Mouse (Mus musculus): Measurements from ENCODE around the gene Tgm3. TPM values are rescaled to one million over a fixed set of nuclear protein-coding genes. Genes with fewer than 3 reads are reported as not detected.

Gene Tgm3
- polyA plus RNA-seq, 1 experiment = not detected

- H3K36me3 ChIP-seq (ENCODE audit: control insufficient read depth, insufficient read depth) = no peaks in the 10 kb centered on the region
- H3K4me2 ChIP-seq (ENCODE audit: low read depth) = no peak overlapping the region
- no peak overlapping the region for H3K4me3 ChIP-seq
- peaks cover 9% of the 10 kb centered on the region for H3K27me3 ChIP-seq (ENCODE audit: control insufficient read depth, insufficient read depth, insufficient read length)
- H3ac ChIP-seq (ENCODE audit: control insufficient read depth, insufficient read length) = no peak overlapping the region
- H3K79me2 ChIP-seq (ENCODE audit: control insufficient read depth, insufficient read depth) = no peaks in the 10 kb centered on the region
- no peak for TF ChIP-seq TCF3 (IDR thresholded peaks at IDR 0.05; ENCODE audit: insufficient read length, low read depth)
- no peak for TF ChIP-seq CEBPB (IDR thresholded peaks at IDR 0.05; ENCODE audit: insufficient read depth, poor library complexity, severe bottlenecking)
- no peak for TF ChIP-seq MYOG (IDR thresholded peaks at IDR 0.05; ENCODE audit: control insufficient read depth in 1 of 3, insufficient read depth in 1 of 3, insufficient read length in 2 of 3, low read depth in 2 of 3)
These were observed 13.7 kb upstream of the Tgm3 start for GRCm38 (mm10) chr2:129998476-129998875.

GRCm38 (mm10) chr2:129999296-129999695 lies 12.9 kb upstream of the Tgm3 start:
- Histone ChIP-seq H3K4me2 (ENCODE audit: low read depth) (no peak overlapping the region), H3K27me3 (ENCODE audit: control insufficient read depth, insufficient read depth, insufficient read length) (peaks cover 13% of the 10 kb centered on the region), H3K36me3 (ENCODE audit: control insufficient read depth, insufficient read depth) (no peaks in the 10 kb centered on the region), H3K4me3 (no peak overlapping the region), H3K79me2 (ENCODE audit: control insufficient read depth, insufficient read depth) (no peaks in the 10 kb centered on the region), H3ac (ENCODE audit: control insufficient read depth, insufficient read length) (no peak overlapping the region)
- no peak for TF ChIP-seq USF1 (IDR thresholded peaks at IDR 0.05; ENCODE audit: low read depth)
- no peak for TF ChIP-seq MAX (IDR thresholded peaks at IDR 0.05; ENCODE audit: low read depth)
- no peak for TF ChIP-seq MYOD1 (IDR thresholded peaks at IDR 0.05; ENCODE audit: control insufficient read depth in 1 of 3, insufficient read length in 2 of 3, low read depth in 2 of 3)
- no peak for TF ChIP-seq POLR2AphosphoS2 (IDR thresholded peaks at IDR 0.05; ENCODE audit: insufficient read length, low read depth)
- no peak for TF ChIP-seq POLR2A (IDR thresholded peaks at IDR 0.05; ENCODE audit: insufficient read length, low read depth)
- no peak for TF ChIP-seq SRF (IDR thresholded peaks at IDR 0.05; ENCODE audit: control insufficient read depth, insufficient read length, low read depth)
- TF ChIP-seq CEBPB (IDR thresholded peaks at IDR 0.05; ENCODE audit: insufficient read depth, poor library complexity, severe bottlenecking) = no peak
- TF ChIP-seq MYOG (IDR thresholded peaks at IDR 0.05; ENCODE audit: control insufficient read depth in 1 of 3, insufficient read depth in 1 of 3, insufficient read length in 2 of 3, low read depth in 2 of 3) = no peak
- TF ChIP-seq TCF3 (IDR thresholded peaks at IDR 0.05; ENCODE audit: insufficient read length, low read depth) = no peak
- no peak for TF ChIP-seq E2F4 (IDR thresholded peaks at IDR 0.05; ENCODE audit: insufficient read depth)
- TF ChIP-seq TCF12 (IDR thresholded peaks at IDR 0.05; ENCODE audit: insufficient read depth, poor library complexity, severe bottlenecking) = no peak
- no peak for TF ChIP-seq REST (IDR thresholded peaks at IDR 0.05; ENCODE audit: insufficient read depth, insufficient read length)

- H3K4me3 ChIP-seq = no peak overlapping the region
- no peaks in the 10 kb centered on the region for H3K36me3 ChIP-seq (ENCODE audit: control insufficient read depth, insufficient read depth)
- H3ac ChIP-seq (ENCODE audit: control insufficient read depth, insufficient read length) = no peak overlapping the region
- no peak overlapping the region for H3K4me2 ChIP-seq (ENCODE audit: low read depth)
- no peak for TF ChIP-seq MYOD1 (IDR thresholded peaks at IDR 0.05; ENCODE audit: control insufficient read depth in 1 of 3, insufficient read length in 2 of 3, low read depth in 2 of 3)
- TF ChIP-seq POLR2A (IDR thresholded peaks at IDR 0.05; ENCODE audit: insufficient read length, low read depth) = no peak
- TF ChIP-seq MAX (IDR thresholded peaks at IDR 0.05; ENCODE audit: low read depth) = no peak
- no peak for TF ChIP-seq MYOG (IDR thresholded peaks at IDR 0.05; ENCODE audit: control insufficient read depth in 1 of 3, insufficient read depth in 1 of 3, insufficient read length in 2 of 3, low read depth in 2 of 3)
- no peak for TF ChIP-seq TCF12 (IDR thresholded peaks at IDR 0.05; ENCODE audit: insufficient read depth, poor library complexity, severe bottlenecking)
- TF ChIP-seq USF1 (IDR thresholded peaks at IDR 0.05; ENCODE audit: low read depth) = no peak
- TF ChIP-seq SRF (IDR thresholded peaks at IDR 0.05; ENCODE audit: control insufficient read depth, insufficient read length, low read depth) = no peak
- H3K79me2 ChIP-seq (ENCODE audit: control insufficient read depth, insufficient read depth) = no peaks in the 10 kb centered on the region
- H3K27me3 ChIP-seq (ENCODE audit: control insufficient read depth, insufficient read depth, insufficient read length) = peaks cover 13% of the 10 kb centered on the region
These were observed 11.5 kb upstream of the Tgm3 start for GRCm38 (mm10) chr2:130000601-130001000.

GRCm38 (mm10) chr2:130004046-130004445 lies 8.1 kb upstream of the Tgm3 start:
- Histone ChIP-seq H3K4me2 (ENCODE audit: low read depth) (no peak overlapping the region), H3K79me2 (ENCODE audit: control insufficient read depth, insufficient read depth) (no peaks in the 10 kb centered on the region), H3ac (ENCODE audit: control insufficient read depth, insufficient read length) (no peak overlapping the region), H3K27me3 (ENCODE audit: control insufficient read depth, insufficient read depth, insufficient read length) (peaks cover 13% of the 10 kb centered on the region), H3K4me3 (no peak overlapping the region), H3K36me3 (ENCODE audit: control insufficient read depth, insufficient read depth) (no peaks in the 10 kb centered on the region)
- TF ChIP-seq CEBPB (IDR thresholded peaks at IDR 0.05; ENCODE audit: insufficient read depth, poor library complexity, severe bottlenecking) (no peak), SRF (IDR thresholded peaks at IDR 0.05; ENCODE audit: control insufficient read depth, insufficient read length, low read depth) (no peak), MYOG (IDR thresholded peaks at IDR 0.05; ENCODE audit: control insufficient read depth in 1 of 3, insufficient read depth in 1 of 3, insufficient read length in 2 of 3, low read depth in 2 of 3) (no peak), TCF12 (IDR thresholded peaks at IDR 0.05; ENCODE audit: insufficient read depth, poor library complexity, severe bottlenecking) (no peak), TCF3 (IDR thresholded peaks at IDR 0.05; ENCODE audit: insufficient read length, low read depth) (no peak), USF1 (IDR thresholded peaks at IDR 0.05; ENCODE audit: low read depth) (no peak), POLR2AphosphoS2 (IDR thresholded peaks at IDR 0.05; ENCODE audit: insufficient read length, low read depth) (no peak), POLR2A (IDR thresholded peaks at IDR 0.05; ENCODE audit: insufficient read length, low read depth) (no peak)

GRCm38 (mm10) chr2:130009371-130009770 lies 2.8 kb upstream of the Tgm3 start:
- Histone ChIP-seq H3K4me2 (ENCODE audit: low read depth) (no peak overlapping the region), H3K79me2 (ENCODE audit: control insufficient read depth, insufficient read depth) (no peaks in the 10 kb centered on the region), H3ac (ENCODE audit: control insufficient read depth, insufficient read length) (no peak overlapping the region), H3K27me3 (ENCODE audit: control insufficient read depth, insufficient read depth, insufficient read length) (peaks cover 6% of the 10 kb centered on the region), H3K36me3 (ENCODE audit: control insufficient read depth, insufficient read depth) (no peaks in the 10 kb centered on the region), H3K4me3 (no peak overlapping the region)
- TF ChIP-seq TCF12 (IDR thresholded peaks at IDR 0.05; ENCODE audit: insufficient read depth, poor library complexity, severe bottlenecking) (no peak), E2F4 (IDR thresholded peaks at IDR 0.05; ENCODE audit: insufficient read depth) (no peak), REST (IDR thresholded peaks at IDR 0.05; ENCODE audit: insufficient read depth, insufficient read length) (no peak), CEBPB (IDR thresholded peaks at IDR 0.05; ENCODE audit: insufficient read depth, poor library complexity, severe bottlenecking) (no peak), MYOG (IDR thresholded peaks at IDR 0.05; ENCODE audit: control insufficient read depth in 1 of 3, insufficient read depth in 1 of 3, insufficient read length in 2 of 3, low read depth in 2 of 3) (no peak), USF1 (IDR thresholded peaks at IDR 0.05; ENCODE audit: low read depth) (no peak), TCF3 (IDR thresholded peaks at IDR 0.05; ENCODE audit: insufficient read length, low read depth) (no peak), MAX (IDR thresholded peaks at IDR 0.05; ENCODE audit: low read depth) (no peak), POLR2AphosphoS2 (IDR thresholded peaks at IDR 0.05; ENCODE audit: insufficient read length, low read depth) (no peak), MYOD1 (IDR thresholded peaks at IDR 0.05; ENCODE audit: control insufficient read depth in 1 of 3, insufficient read length in 2 of 3, low read depth in 2 of 3) (no peak)
